Mouse (Mus musculus): ENCODE measurements around the gene Piezo1. TPM values are rescaled to one million over a fixed set of nuclear protein-coding genes. Genes with fewer than 3 reads are reported as not detected.
A peak's percentile ranks its signal among the peaks of the same experiment; 100 is the strongest.

Gene Piezo1
- total and polyA plus RNA-seq, 3 experiments, result 24.9 to 95.3 (median 79.4) TPM

DNA sequence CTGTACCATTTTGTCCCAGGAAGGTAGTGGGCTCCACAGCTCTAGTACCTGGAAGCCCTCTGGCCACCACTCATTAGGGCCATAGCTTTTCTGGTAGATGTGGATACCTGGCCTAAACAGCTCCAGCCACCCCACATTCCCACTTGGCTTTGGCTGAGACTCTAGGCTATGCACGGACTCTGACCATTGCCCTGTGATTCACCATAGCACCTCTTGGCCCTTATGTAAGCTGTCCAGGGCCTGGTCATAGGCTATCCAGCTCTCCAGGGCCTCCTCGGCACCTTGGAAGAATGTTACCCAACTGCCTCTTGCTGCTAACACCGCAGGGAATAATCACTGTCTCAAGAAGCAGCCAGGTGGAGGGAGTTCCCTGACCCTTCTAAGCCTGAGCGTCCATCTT is 22.0 kb downstream of the Piezo1 start:
- no peak overlapping the region for H3K4me3 ChIP-seq (ENCODE audit: low read depth, low read length)
- peaks cover 96% of the 10 kb centered on the region for H3K36me3 ChIP-seq (replicated peaks)
- ATAC-seq (ENCODE audit: extremely low read depth, insufficient number of reproducible peaks, low FRiP score, poor library complexity, severe bottlenecking), result no peak
- TF ChIP-seq POLR2AphosphoS5 (IDR thresholded peaks at IDR 0.05; ENCODE audit: insufficient replicate concordance, low read depth, low read length) (no peak), GATA1 (IDR thresholded peaks at IDR 0.05; ENCODE audit: borderline replicate concordance, low read length) (no peak), GATA2 (IDR thresholded peaks at IDR 0.05; ENCODE audit: borderline replicate concordance, low read depth, low read length) (no peak), TAL1 (conservative IDR thresholded peaks at IDR 0.05; ENCODE audit: low read depth, low read length) (no peak), CTCF (IDR thresholded peaks at IDR 0.05; ENCODE audit: low read depth, low read length) (no peak)
- H3K9me3 ChIP-seq (replicated peaks), result peaks cover 3% of the 10 kb centered on the region; the same call in 1 of the 2 replicates
- H3K27me3 ChIP-seq (ENCODE audit: insufficient read depth, low read length), result no peaks in the 10 kb centered on the region
- peaks cover 85% of the 10 kb centered on the region for H3K4me1 ChIP-seq (ENCODE audit: insufficient read depth, low read depth, low read length)
- DNase-seq (ENCODE audit: low spot score), result no peak

- ATAC-seq (ENCODE audit: extremely low read depth, insufficient number of reproducible peaks, low FRiP score, poor library complexity, severe bottlenecking) (no peak), DNase-seq (ENCODE audit: low spot score) (no peak)
- H3K36me3 ChIP-seq (replicated peaks), result peaks cover 98% of the 10 kb centered on the region
- peaks cover 89% of the 10 kb centered on the region for H3K4me1 ChIP-seq (ENCODE audit: insufficient read depth, low read depth, low read length)
- TF ChIP-seq POLR2AphosphoS5 (IDR thresholded peaks at IDR 0.05; ENCODE audit: insufficient replicate concordance, low read depth, low read length) (no peak), TAL1 (conservative IDR thresholded peaks at IDR 0.05; ENCODE audit: low read depth, low read length) (no peak), GATA1 (IDR thresholded peaks at IDR 0.05; ENCODE audit: borderline replicate concordance, low read length) (no peak), GATA2 (IDR thresholded peaks at IDR 0.05; ENCODE audit: borderline replicate concordance, low read depth, low read length) (no peak), CTCF (IDR thresholded peaks at IDR 0.05; ENCODE audit: low read depth, low read length) (no peak)
- no peaks in the 10 kb centered on the region for H3K27me3 ChIP-seq (ENCODE audit: insufficient read depth, low read length)
- no peak overlapping the region for H3K4me3 ChIP-seq (ENCODE audit: low read depth, low read length)
- peaks cover 3% of the 10 kb centered on the region; the same call in 1 of the 2 replicates for H3K9me3 ChIP-seq (replicated peaks)
These were observed 23.2 kb downstream of the Piezo1 start for GRCm38 (mm10) chr8:122527937-122528336.

- DNase-seq (ENCODE audit: low spot score) (no peak), ATAC-seq (ENCODE audit: extremely low read depth, insufficient number of reproducible peaks, low FRiP score, poor library complexity, severe bottlenecking) (no peak)
- peaks cover 97% of the 10 kb centered on the region for H3K36me3 ChIP-seq (replicated peaks)
- H3K4me3 ChIP-seq (ENCODE audit: low read depth, low read length), result no peak overlapping the region; the same call in 1 of the 2 replicates
- H3K4me1 ChIP-seq (ENCODE audit: insufficient read depth, low read depth, low read length), result peaks cover 86% of the 10 kb centered on the region
- no peak for TF ChIP-seq GATA1 (IDR thresholded peaks at IDR 0.05; ENCODE audit: borderline replicate concordance, low read length)
- no peak for TF ChIP-seq POLR2AphosphoS5 (IDR thresholded peaks at IDR 0.05; ENCODE audit: insufficient replicate concordance, low read depth, low read length)
- TF ChIP-seq TAL1 (conservative IDR thresholded peaks at IDR 0.05; ENCODE audit: low read depth, low read length), result no peak
- no peak for TF ChIP-seq GATA2 (IDR thresholded peaks at IDR 0.05; ENCODE audit: borderline replicate concordance, low read depth, low read length)
- no peak for TF ChIP-seq CTCF (IDR thresholded peaks at IDR 0.05; ENCODE audit: low read depth, low read length)
- no peaks in the 10 kb centered on the region for H3K27me3 ChIP-seq (ENCODE audit: insufficient read depth, low read length)
- H3K9me3 ChIP-seq (replicated peaks), result peaks cover 3% of the 10 kb centered on the region; the same call in 1 of the 2 replicates
These were observed 24.5 kb downstream of the Piezo1 start for GRCm38 (mm10) chr8:122526526-122527170.

DNA sequence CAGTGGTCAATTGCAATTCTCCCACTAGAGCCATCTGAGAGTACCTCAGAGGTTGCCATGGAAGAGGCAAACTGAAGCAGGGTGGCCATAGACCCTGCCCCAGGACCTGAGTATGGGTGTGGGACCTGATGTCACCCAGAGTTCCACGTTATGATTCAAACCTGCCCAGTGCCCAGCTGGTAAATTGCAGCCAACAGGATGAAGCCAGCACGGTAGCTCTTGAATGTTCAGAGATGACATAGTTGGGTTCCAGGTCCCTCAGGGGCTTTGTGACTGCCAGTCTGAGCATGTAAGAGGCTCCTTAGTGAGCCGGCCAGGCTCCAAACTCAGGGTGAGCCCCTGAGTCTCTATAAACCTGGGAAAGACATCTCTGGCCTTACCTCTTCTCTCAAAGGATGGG is 25.0 kb downstream of the Piezo1 start:
- TF ChIP-seq POLR2AphosphoS5 (IDR thresholded peaks at IDR 0.05; ENCODE audit: insufficient replicate concordance, low read depth, low read length) (no peak), GATA2 (IDR thresholded peaks at IDR 0.05; ENCODE audit: borderline replicate concordance, low read depth, low read length) (no peak)
- H3K9me3 ChIP-seq (replicated peaks), result peaks cover 3% of the 10 kb centered on the region; the same call in 1 of the 2 replicates
- peaks cover 81% of the 10 kb centered on the region for H3K4me1 ChIP-seq (ENCODE audit: insufficient read depth, low read depth, low read length)
- peaks cover 92% of the 10 kb centered on the region for H3K36me3 ChIP-seq (replicated peaks)
- ATAC-seq (ENCODE audit: extremely low read depth, insufficient number of reproducible peaks, low FRiP score, poor library complexity, severe bottlenecking) (no peak), DNase-seq (ENCODE audit: low spot score) (no peak)
- H3K27me3 ChIP-seq (ENCODE audit: insufficient read depth, low read length), result no peaks in the 10 kb centered on the region
- no peak overlapping the region; the same call in 1 of the 2 replicates for H3K4me3 ChIP-seq (ENCODE audit: low read depth, low read length)

DNA sequence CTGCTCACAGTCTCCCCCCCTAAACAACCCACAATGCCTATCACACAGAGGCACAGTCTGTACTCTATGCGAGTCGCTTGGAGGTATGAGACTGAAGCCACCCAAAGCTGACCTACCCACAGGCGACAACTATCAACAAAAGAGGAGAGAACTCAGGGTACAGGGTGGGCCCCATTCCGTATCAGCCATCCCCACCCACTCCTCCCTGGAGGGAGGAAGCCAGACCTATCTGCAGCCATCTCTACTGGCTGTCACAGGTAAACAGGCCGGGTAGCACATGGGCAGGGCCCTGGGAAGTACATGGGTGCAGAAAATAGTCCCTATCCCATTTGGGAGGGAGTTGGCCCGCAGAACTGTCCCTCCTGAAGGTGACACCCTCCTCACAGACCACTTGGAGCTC is 26.1 kb downstream of the Piezo1 start:
- peak overlapping the region; percentile 48; the same call in 1 of the 2 replicates for H3K4me3 ChIP-seq (ENCODE audit: low read depth, low read length)
- ATAC-seq (ENCODE audit: extremely low read depth, insufficient number of reproducible peaks, low FRiP score, poor library complexity, severe bottlenecking) (no peak), DNase-seq (ENCODE audit: low spot score) (no peak)
- H3K27me3 ChIP-seq (ENCODE audit: insufficient read depth, low read length), result no peaks in the 10 kb centered on the region
- peaks cover 90% of the 10 kb centered on the region for H3K36me3 ChIP-seq (replicated peaks)
- peaks cover 3% of the 10 kb centered on the region; the same call in 1 of the 2 replicates for H3K9me3 ChIP-seq (replicated peaks)
- peaks cover 84% of the 10 kb centered on the region for H3K4me1 ChIP-seq (ENCODE audit: insufficient read depth, low read depth, low read length)
- TF ChIP-seq GATA2 (IDR thresholded peaks at IDR 0.05; ENCODE audit: borderline replicate concordance, low read depth, low read length), result no peak
- TF ChIP-seq TAL1 (conservative IDR thresholded peaks at IDR 0.05; ENCODE audit: low read depth, low read length), result no peak
- TF ChIP-seq CTCF (IDR thresholded peaks at IDR 0.05; ENCODE audit: low read depth, low read length), result no peak
- no peak for TF ChIP-seq POLR2AphosphoS5 (IDR thresholded peaks at IDR 0.05; ENCODE audit: insufficient replicate concordance, low read depth, low read length)
- no peak for TF ChIP-seq GATA1 (IDR thresholded peaks at IDR 0.05; ENCODE audit: borderline replicate concordance, low read length)

DNA sequence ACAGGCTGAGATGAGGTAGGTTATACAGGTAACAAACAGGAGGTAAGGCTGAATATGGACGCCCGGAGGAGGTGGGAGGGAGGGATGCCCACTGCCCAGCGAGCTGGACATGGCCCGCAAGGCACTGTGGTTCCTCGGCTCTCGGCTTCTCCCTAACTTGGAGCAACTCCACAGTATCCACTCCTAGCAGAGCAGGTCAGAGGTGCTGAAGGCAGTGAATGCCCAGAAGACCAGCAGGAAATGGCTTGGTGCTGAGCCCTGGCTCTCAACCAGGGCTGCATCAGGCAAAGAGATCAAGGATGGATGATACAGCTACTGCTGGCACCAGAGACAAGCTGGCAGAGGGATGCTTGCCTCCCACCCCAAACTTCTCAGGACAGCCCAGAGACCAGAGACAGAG is 26.6 kb downstream of the Piezo1 start:
- peaks cover 89% of the 10 kb centered on the region for H3K36me3 ChIP-seq (replicated peaks)
- no peak for TF ChIP-seq GATA2 (IDR thresholded peaks at IDR 0.05; ENCODE audit: borderline replicate concordance, low read depth, low read length)
- TF ChIP-seq GATA1 (IDR thresholded peaks at IDR 0.05; ENCODE audit: borderline replicate concordance, low read length), result no peak
- TF ChIP-seq TAL1 (conservative IDR thresholded peaks at IDR 0.05; ENCODE audit: low read depth, low read length), result no peak
- TF ChIP-seq CTCF (IDR thresholded peaks at IDR 0.05; ENCODE audit: low read depth, low read length), result no peak
- no peak for TF ChIP-seq POLR2AphosphoS5 (IDR thresholded peaks at IDR 0.05; ENCODE audit: insufficient replicate concordance, low read depth, low read length)
- no peaks in the 10 kb centered on the region for H3K27me3 ChIP-seq (ENCODE audit: insufficient read depth, low read length)
- H3K4me1 ChIP-seq (ENCODE audit: insufficient read depth, low read depth, low read length), result peaks cover 86% of the 10 kb centered on the region
- H3K9me3 ChIP-seq (replicated peaks), result peaks cover 3% of the 10 kb centered on the region; the same call in 1 of the 2 replicates
- H3K4me3 ChIP-seq (ENCODE audit: low read depth, low read length), result peak overlapping the region; percentile 48; the same call in 1 of the 2 replicates
- ATAC-seq (ENCODE audit: extremely low read depth, insufficient number of reproducible peaks, low FRiP score, poor library complexity, severe bottlenecking) (no peak), DNase-seq (ENCODE audit: low spot score) (no peak)

All from G1E (cell line).